Mouse (Mus musculus) E14TG2a.4 (cell line): Measurements from ENCODE around the gene Asb15.

Source experiments
- H3K27me3 ChIP-seq: 2 replicates; pipeline ENCODE4 v1.6.1; 2014; ENCODE audit warnings: low read length, control low read depth; ENCODE audit not compliant: insufficient read depth
- H3K36me3 ChIP-seq: 2 replicates; pipeline ENCODE4 v1.6.1; 2014; ENCODE audit warnings: low read length, control low read depth; ENCODE audit not compliant: insufficient read depth
- H3K4me1 ChIP-seq: replicated peaks from 2 replicates; pipeline ENCODE4 v1.6.1; 2014; ENCODE audit warnings: low read depth, low read length, control low read depth
- H3K4me3 ChIP-seq: replicated peaks from 2 replicates; pipeline ENCODE4 v1.5.1; 2014; ENCODE audit warnings: mild to moderate bottlenecking, low read length
- H3K9me3 ChIP-seq: 2 replicates; pipeline ENCODE4 v1.6.1; 2014; ENCODE audit warnings: low read length, control low read depth
- CTCF ChIP-seq: conservative IDR thresholded peaks from 2 replicates; pipeline ENCODE4 v1.5.1; 2014; ENCODE audit warnings: low read length
- NANOG ChIP-seq: IDR thresholded peaks from 2 replicates; pipeline ENCODE4 v1.6.1; 2014; ENCODE audit warnings: borderline replicate concordance, low read length, mixed read lengths
- POU5F1 ChIP-seq: IDR thresholded peaks from 2 replicates; pipeline ENCODE4 v1.6.1; 2014; ENCODE audit warnings: low read length, borderline replicate concordance

Gene Asb15

DNA sequence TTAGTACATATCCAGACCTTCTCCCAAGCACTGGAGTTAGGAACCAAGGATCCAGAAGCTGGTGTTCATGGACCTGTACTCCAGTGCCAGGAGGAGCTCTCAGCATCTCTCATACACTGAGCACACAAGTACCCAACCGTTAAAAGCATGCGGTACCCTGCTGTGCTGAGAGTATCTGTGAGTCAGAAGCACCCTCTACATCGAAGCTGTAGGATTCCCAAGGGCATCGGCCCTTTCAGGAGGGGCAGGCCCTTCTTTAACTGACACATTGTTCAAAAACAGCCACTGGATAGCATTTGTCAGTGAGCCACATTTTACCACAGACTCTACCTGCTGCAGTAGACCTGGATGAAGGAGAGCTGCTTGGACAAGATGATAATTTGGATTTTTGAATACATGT, 80.2 kb downstream of the Asb15 start:
- Histone ChIP-seq H3K27me3 (no peaks in the 10 kb centered on the region), H3K4me3 (no peak overlapping the region), H3K36me3 (peaks cover 6% of the 10 kb centered on the region), H3K4me1 (no peaks in the 10 kb centered on the region), H3K9me3 (peaks cover 22% of the 10 kb centered on the region)
- TF ChIP-seq CTCF = no peak
- no peak for TF ChIP-seq NANOG
- no peak for TF ChIP-seq POU5F1

DNA sequence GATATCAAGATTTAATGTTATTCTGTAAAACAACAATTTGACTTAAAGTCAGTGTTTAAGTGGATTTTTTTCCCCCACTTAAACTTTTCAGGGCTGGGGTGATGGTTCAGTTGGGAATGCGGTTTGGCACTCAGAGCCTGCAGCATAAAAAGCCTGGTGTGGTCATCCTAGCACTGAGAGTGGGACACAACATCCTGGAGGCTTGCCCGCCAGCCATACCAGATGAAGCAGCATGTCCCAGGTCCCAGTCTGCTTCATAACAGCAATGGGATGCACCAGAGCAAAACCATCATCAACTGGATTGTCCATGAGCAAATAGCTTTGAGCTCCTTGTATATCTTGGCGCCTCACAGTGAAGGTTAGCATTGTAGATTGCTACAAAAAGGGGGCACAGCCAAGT, 80.7 kb downstream of the Asb15 start:
- Histone ChIP-seq H3K36me3 (peaks cover 11% of the 10 kb centered on the region), H3K9me3 (peaks cover 22% of the 10 kb centered on the region), H3K4me1 (no peaks in the 10 kb centered on the region), H3K27me3 (no peaks in the 10 kb centered on the region), H3K4me3 (no peak overlapping the region)
- TF ChIP-seq NANOG (no peak), CTCF (no peak), POU5F1 (no peak)

DNA sequence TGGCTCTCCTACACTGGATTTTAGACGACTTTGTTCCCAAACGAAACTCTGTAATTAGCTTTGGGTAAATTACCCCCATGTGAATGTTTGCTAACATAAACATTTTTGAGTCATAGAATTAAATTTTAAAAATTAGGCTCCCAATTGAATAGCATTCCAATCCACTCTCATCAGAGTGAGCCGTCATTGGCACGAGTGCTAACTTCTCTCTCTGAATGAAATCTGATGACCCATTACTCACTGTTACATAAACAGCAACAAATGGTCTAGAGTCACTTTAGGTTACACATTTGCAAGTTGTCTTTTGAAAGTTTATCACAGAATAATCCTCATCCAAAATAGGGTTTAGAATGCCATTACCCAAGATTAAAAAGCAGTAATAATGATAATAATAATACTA, 81.6 kb downstream of the Asb15 start:
- Histone ChIP-seq H3K36me3 (peaks cover 19% of the 10 kb centered on the region), H3K4me1 (no peaks in the 10 kb centered on the region)
- TF ChIP-seq CTCF = no peak
- no peak for TF ChIP-seq NANOG
- no peak for TF ChIP-seq POU5F1

DNA sequence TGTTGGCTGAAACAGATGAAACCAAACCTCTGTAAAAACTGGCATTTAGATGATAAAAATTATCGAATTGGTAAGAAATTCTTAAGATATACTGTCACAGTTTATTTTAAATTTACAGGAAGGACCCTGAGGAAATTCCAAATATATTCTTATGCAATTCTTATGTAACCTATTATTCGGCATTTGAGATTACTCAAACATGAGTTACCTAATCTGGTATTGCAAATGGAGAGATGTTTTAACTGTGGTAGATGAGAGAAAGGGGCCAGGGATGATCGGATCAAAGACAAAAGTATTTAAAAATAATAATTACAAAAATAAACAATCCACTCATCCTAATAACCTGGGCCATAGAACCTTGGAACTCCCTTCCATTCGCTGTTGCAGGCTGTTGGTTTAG, 82.4 kb downstream of the Asb15 start:
- no peak overlapping the region for H3K4me3 ChIP-seq
- TF ChIP-seq POU5F1 (no peak), CTCF (no peak), NANOG (no peak)
- H3K9me3 ChIP-seq = peaks cover 22% of the 10 kb centered on the region
- H3K36me3 ChIP-seq = peaks cover 27% of the 10 kb centered on the region
- no peaks in the 10 kb centered on the region for H3K4me1 ChIP-seq
- no peaks in the 10 kb centered on the region for H3K27me3 ChIP-seq

More for the DNA sequence above, 81.6 kb downstream of the Asb15 start:
- Histone ChIP-seq H3K27me3 (no peaks in the 10 kb centered on the region), H3K9me3 (peaks cover 22% of the 10 kb centered on the region), H3K4me3 (no peak overlapping the region)

DNA sequence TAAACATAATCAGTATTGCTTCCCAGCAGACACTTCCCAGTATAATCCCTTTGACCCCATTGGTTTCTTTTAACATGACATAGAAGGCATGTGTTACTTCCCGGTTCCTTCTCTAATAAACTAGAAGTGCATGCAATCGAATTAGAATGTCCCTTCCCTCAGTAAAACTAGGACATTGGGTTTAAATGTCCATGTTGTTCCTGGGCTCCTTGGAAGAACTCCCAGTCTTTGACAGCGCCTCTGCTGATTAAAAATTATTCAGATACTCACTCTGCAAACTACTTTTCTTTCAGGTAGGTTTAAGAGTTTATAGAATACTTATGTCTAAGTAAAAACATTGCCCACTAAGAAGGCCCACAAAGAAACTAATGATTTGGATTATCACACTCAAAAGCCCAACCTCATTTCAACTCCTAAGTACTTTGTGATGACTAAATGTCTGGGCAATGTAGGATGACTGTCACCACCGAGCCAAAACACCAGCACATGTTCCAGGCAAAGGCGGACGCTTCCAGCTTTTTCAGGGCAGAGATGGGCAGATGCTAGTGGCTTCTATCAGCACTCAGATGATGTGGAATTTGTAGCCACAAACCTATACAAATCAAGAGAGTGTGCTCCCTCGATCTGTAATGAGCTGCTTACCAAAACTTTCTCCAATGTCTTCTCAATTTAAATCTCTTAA, 84.3 kb downstream of the Asb15 start:
- Histone ChIP-seq H3K27me3 (no peaks in the 10 kb centered on the region), H3K4me3 (no peak overlapping the region), H3K4me1 (no peaks in the 10 kb centered on the region), H3K9me3 (peaks cover 5% of the 10 kb centered on the region), H3K36me3 (peaks cover 44% of the 10 kb centered on the region)
- no peak for TF ChIP-seq NANOG
- no peak for TF ChIP-seq CTCF
- TF ChIP-seq POU5F1 = no peak

DNA sequence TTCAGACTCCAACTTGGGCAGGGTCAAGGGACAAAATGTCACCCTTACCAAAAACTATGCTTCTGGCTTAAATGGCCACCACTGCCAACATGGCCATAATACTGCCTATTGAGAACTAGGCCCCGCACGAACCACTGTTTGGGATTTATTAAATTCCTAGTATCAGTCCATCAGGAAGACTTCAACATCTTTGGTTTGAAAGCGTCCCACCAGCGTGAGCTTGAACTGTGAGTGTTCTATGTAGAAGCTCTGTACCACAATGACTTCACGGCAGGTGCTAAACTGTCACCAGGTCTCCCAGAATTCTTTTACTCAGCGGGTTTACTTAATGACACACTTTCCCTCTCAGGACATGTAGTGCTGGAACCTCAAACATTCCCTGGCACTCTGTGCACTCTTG, 85.4 kb downstream of the Asb15 start:
- Histone ChIP-seq H3K36me3 (peaks cover 55% of the 10 kb centered on the region), H3K4me3 (no peak overlapping the region), H3K4me1 (no peaks in the 10 kb centered on the region), H3K27me3 (no peaks in the 10 kb centered on the region), H3K9me3 (no peaks in the 10 kb centered on the region)
- TF ChIP-seq CTCF = no peak
- TF ChIP-seq POU5F1 = no peak
- TF ChIP-seq NANOG = no peak

DNA sequence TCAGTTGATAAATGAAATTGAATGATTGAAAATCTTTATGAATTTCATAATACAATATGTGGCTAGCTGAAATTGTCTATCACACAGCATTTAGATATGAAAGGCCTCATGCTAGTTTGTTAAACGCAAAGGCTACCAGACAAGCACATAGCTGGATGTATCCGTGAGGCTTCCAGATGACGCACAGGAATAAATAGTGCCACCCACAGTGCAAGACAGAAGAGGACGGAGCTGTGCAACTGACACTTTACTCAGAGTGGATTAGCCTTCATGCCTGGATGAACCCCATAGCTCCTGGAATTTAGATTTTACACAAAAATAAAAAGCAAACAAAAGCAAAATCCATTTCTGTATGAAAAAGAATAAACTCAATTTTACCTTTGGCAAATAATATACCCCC, 86.0 kb downstream of the Asb15 start:
- Histone ChIP-seq H3K9me3 (no peaks in the 10 kb centered on the region), H3K27me3 (no peaks in the 10 kb centered on the region), H3K36me3 (peaks cover 59% of the 10 kb centered on the region), H3K4me3 (no peak overlapping the region), H3K4me1 (no peaks in the 10 kb centered on the region)
- TF ChIP-seq POU5F1 (no peak), CTCF (no peak), NANOG (no peak)

DNA sequence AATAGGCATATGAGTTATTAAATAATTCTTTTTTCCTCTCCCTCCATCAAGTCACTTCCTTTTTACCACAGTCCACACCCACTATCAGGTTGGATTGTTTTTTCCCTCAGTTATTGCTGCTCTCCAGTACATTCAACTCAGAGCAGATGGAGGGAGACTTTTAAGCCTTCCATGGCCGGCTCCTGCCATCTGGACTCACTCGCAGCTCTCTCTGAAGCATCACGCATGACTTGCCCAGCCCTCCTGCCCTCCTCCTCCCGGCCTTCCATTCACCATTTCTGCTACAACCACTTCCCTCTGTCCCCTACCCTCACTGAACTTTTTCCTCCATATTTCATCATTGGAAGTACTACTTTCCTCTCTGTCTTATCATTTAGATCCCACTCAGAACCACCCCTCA, 88.8 kb downstream of the Asb15 start:
- no peaks in the 10 kb centered on the region for H3K27me3 ChIP-seq
- no peak overlapping the region for H3K4me3 ChIP-seq
- peaks cover 68% of the 10 kb centered on the region for H3K36me3 ChIP-seq
- no peak for TF ChIP-seq CTCF
- no peak for TF ChIP-seq POU5F1
- no peak for TF ChIP-seq NANOG
- no peaks in the 10 kb centered on the region for H3K9me3 ChIP-seq
- H3K4me1 ChIP-seq = peaks cover 7% of the 10 kb centered on the region; the same call in 1 of the 2 replicates
